Mouse (Mus musculus): ENCODE results near the gene Gnai3. TPM values are rescaled to one million over a fixed set of nuclear protein-coding genes. Genes with fewer than 3 reads are reported as not detected.

Gnai3 gene
- polyA plus RNA-seq, 1 experiment from 2014 or later, result 172 TPM

DNA sequence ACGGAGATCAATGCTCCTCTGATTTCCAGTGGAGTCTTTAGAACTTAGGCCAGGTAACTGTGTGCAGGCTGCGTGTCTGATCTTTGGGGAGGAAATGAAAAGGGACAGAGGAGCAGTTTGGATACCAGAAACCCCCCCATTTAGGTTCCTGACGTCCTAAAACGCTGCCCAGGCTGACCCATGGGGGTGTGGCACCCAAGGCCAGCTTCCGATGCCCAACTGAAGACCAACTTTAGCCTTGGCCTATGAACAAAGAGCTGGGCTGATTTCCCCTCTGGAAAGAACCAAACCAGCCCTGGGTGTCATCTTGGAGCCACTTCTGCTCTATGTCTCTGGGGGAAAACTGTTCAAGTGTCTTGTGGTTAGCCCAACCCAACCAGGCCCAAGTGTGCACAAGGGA is 18.1 kb upstream of the Gnai3 start:
- Histone ChIP-seq H3K36me3 (ENCODE audit: insufficient read depth) (no peaks in the 10 kb centered on the region), H3K9ac (no peak overlapping the region), H3K27me3 (ENCODE audit: insufficient read depth, low read length) (no peaks in the 10 kb centered on the region), H3K4me3 (ENCODE audit: low read depth, low read length) (no peak overlapping the region), H3K4me1 (ENCODE audit: insufficient read depth) (peaks cover under 1% of the 10 kb centered on the region; the same call in 1 of the 2 replicates), H3K9me3 (ENCODE audit: low read depth, low read length) (no peaks in the 10 kb centered on the region), H3K27ac (ENCODE audit: low read depth) (no peak overlapping the region), H3K4me2 (no peak overlapping the region)
- WGBS, result 65% methylated on average over 5 of the region's 5 CpGs
- ATAC-seq (ENCODE audit: insufficient read depth), result no peak
- no peak for TF ChIP-seq CTCF (IDR thresholded peaks at IDR 0.05; ENCODE audit: low read depth)
- DNase-seq, result no peak

DNA sequence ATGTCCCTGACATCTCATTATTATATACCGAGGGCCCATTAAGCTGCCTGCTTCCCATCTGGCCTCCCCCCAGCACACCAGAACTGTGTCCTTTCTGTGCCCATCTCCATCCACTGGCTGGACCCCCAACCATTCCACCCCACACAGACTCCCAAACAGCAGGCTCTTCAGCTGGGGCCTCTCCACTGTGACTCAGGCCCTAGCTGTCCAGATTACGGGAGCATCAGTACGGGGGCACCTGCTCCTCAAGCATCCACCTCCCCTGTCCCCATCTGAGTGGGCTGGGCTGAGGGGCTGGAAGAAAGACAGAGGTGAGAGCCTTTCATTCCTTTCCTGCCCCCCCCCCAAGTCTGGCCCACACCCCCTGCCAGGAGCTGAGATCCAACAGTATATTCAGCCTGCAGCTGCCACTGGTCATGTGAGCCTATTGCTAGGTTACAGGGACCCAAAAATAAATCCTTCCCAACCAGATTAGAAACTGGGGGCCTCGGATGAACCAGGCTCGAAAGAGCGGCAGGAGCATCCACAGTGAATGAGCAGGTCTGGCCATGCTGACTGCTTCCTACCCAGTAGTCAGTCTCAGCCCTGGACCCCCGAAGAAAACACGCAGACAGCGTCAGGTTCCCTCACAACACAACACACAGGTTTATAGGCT is 12.6 kb upstream of the Gnai3 start:
- Histone ChIP-seq H3K27ac (ENCODE audit: low read depth) (no peak overlapping the region), H3K36me3 (ENCODE audit: insufficient read depth) (no peaks in the 10 kb centered on the region), H3K4me3 (ENCODE audit: low read depth, low read length) (no peak overlapping the region), H3K4me1 (ENCODE audit: insufficient read depth) (no peaks in the 10 kb centered on the region), H3K4me2 (no peak overlapping the region), H3K27me3 (ENCODE audit: insufficient read depth, low read length) (no peaks in the 10 kb centered on the region), H3K9ac (no peak overlapping the region), H3K9me3 (ENCODE audit: low read depth, low read length) (no peaks in the 10 kb centered on the region)
- no peak for TF ChIP-seq CTCF (IDR thresholded peaks at IDR 0.05; ENCODE audit: low read depth)
- no peak for DNase-seq
- WGBS, result 64% methylated on average over 9 of the region's 9 CpGs
- no peak for ATAC-seq (ENCODE audit: insufficient read depth)

DNA sequence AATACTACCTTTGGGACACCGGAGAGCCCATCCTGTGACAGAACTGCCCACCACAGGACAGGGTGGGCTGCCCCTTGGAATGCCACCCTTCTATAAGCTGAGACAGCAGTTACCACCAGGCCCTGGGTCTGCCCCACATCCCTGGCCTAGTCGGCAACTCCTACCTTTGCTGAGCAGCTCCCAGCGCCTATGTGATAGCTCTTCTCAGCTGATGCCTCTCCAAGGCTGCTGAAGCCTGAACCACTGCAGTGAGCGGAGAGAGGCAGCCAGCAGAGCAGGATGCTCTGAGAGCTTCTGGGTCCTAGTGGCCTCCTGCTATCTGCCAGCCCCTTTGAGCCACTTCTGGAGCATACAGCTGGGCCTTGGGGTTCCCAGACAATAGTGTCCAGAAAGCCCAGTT is 8.7 kb upstream of the Gnai3 start, which contains the start of gene Gpr61:
TSS of gene Gpr61 (minus strand) at position 227 of the 400 bp plus-strand sequence.
- ATAC-seq (ENCODE audit: insufficient read depth), result no peak
- peak within 1 kb of the TSS; percentile 16; the same call in 1 of the 2 replicates for H3K9ac ChIP-seq
- WGBS, result 31% methylated on average over 4 of the region's 4 CpGs

DNA sequence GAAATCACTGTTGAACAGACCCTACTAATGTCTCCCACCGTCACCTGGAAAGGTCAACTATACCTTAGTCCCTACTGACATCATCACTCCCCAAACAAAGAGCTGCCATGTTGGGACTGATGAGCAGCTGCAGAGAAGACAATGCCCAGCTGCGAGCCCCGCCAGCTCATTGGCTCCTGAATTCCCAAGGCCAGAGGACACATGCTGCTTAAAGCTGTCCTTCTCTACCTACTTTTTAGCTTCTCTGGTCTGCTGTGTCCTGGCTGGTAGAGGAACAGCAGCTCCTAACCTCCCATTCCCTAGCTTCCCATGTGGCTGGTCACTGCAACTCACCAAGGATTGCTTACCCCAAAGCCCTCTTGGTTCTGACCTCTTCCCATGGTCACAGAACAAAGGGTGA is 6.3 kb upstream of the Gnai3 start:
- H3K36me3 ChIP-seq (ENCODE audit: insufficient read depth), result no peaks in the 10 kb centered on the region
- no peaks in the 10 kb centered on the region for H3K27me3 ChIP-seq (ENCODE audit: insufficient read depth, low read length)
- WGBS, result 88% methylated on average over 3 of the region's 3 CpGs
- no peak for DNase-seq
- no peak for TF ChIP-seq CTCF (IDR thresholded peaks at IDR 0.05; ENCODE audit: low read depth)
- no peak overlapping the region for H3K27ac ChIP-seq (ENCODE audit: low read depth)
- H3K4me2 ChIP-seq, result no peak overlapping the region
- H3K9me3 ChIP-seq (ENCODE audit: low read depth, low read length), result no peaks in the 10 kb centered on the region
- no peaks in the 10 kb centered on the region for H3K4me1 ChIP-seq (ENCODE audit: insufficient read depth)
- no peak for ATAC-seq (ENCODE audit: insufficient read depth)
- no peak overlapping the region for H3K9ac ChIP-seq
- H3K4me3 ChIP-seq (ENCODE audit: low read depth, low read length), result no peak overlapping the region

More for the DNA sequence above, 8.7 kb upstream of the Gnai3 start, which contains the start of gene Gpr61:
- no peak for TF ChIP-seq CTCF (IDR thresholded peaks at IDR 0.05; ENCODE audit: low read depth)
- no peaks in the 10 kb centered on the region for H3K27me3 ChIP-seq (ENCODE audit: insufficient read depth, low read length)
- no peaks in the 10 kb centered on the region for H3K36me3 ChIP-seq (ENCODE audit: insufficient read depth)
- H3K27ac ChIP-seq (ENCODE audit: low read depth), result no peak within 1 kb of the TSS
- no peak within 1 kb of the TSS for H3K4me2 ChIP-seq
- no peaks in the 10 kb centered on the region for H3K9me3 ChIP-seq (ENCODE audit: low read depth, low read length)
- DNase-seq, result no peak
- H3K4me1 ChIP-seq (ENCODE audit: insufficient read depth), result no peaks in the 10 kb centered on the region
- H3K4me3 ChIP-seq (ENCODE audit: low read depth, low read length), result no peak within 1 kb of the TSS

DNA sequence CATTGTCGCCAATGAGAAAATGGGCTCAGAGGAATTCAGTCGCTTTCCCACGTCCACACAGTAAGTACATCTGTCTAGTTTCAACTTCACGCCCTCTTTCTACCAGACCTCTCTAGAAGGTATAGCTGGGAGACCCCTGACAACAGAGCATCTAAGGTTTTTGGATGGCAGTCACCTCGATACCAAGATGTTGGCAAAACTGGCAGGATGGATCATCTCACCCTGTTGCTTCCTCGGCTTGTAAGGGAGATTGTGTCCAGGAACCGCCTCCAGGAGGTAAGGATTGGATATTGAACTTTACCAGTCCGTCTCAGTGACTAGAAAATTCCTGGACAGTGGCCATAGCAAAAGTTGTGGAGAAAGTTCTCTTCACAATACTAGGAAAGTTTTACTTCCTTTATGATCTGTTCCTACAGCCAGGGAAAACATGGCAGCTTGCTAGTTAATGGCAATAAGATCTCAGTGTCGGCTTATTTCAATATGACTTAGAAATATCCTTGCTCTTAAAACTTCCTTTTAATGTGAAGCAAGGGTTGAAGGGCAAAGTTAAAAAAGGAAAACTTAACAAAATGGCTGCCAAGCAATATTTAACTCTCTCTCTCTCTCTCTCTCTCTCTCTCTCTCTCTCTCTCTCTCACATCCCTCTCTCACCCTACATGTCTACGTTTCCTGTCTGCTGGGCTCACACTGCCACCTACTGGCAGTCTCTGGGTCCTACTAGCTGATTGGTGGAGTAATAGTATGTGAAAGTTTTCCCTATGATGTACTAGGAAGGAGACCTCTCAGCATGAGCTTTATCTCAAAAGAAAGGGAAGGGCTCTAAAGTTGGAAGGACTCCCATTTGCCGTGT is 1.7 kb upstream of the Gnai3 start:
- DNase-seq (peak; percentile 95), ATAC-seq (ENCODE audit: insufficient read depth) (peak; percentile 53; the same call in 1 of the 2 replicates)
- no peaks in the 10 kb centered on the region for H3K27me3 ChIP-seq (ENCODE audit: insufficient read depth, low read length)
- peaks cover 7% of the 10 kb centered on the region; the same call in 1 of the 2 replicates for H3K4me1 ChIP-seq (ENCODE audit: insufficient read depth)
- no peaks in the 10 kb centered on the region for H3K9me3 ChIP-seq (ENCODE audit: low read depth, low read length)
- peak overlapping the region; percentile 4; the same call in 1 of the 2 replicates for H3K4me2 ChIP-seq
- H3K27ac ChIP-seq (ENCODE audit: low read depth), result no peak overlapping the region; the same call in 1 of the 2 replicates
- H3K4me3 ChIP-seq (ENCODE audit: low read depth, low read length), result no peak overlapping the region
- no peaks in the 10 kb centered on the region for H3K36me3 ChIP-seq (ENCODE audit: insufficient read depth)
- peak; percentile 95 for TF ChIP-seq CTCF (IDR thresholded peaks at IDR 0.05; ENCODE audit: low read depth)
- H3K9ac ChIP-seq, result no peak overlapping the region
- WGBS, result 65% methylated on average over 11 of the region's 11 CpGs

DNA sequence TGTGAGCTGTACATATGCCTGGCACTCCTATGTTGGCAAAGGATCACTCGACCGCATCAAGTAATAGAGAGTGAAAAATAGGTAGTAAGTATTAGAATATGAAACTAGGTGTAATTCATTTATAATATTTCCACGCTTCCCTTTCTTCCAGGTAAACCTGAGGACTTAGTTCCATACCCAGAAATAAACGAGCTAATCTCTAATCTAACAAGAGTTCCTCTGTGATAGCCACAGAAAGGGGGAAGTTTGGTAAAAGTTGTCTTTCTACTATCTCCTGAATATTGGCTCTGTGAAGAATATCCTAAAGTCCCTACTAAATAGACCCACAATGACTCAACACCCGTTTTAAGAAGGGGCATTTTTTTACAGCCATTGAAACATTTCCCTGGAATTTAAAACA is 725 bp upstream of the Gnai3 start:
- H3K9me3 ChIP-seq (ENCODE audit: low read depth, low read length), result no peaks in the 10 kb centered on the region
- H3K4me2 ChIP-seq, result peak overlapping the region; percentile 90
- 54% methylated on average over 5 of the region's 5 CpGs for WGBS
- ATAC-seq (ENCODE audit: insufficient read depth) (no peak), DNase-seq (no peak)
- H3K4me3 ChIP-seq (ENCODE audit: low read depth, low read length), result peak overlapping the region; percentile 99
- H3K36me3 ChIP-seq (ENCODE audit: insufficient read depth), result no peaks in the 10 kb centered on the region
- TF ChIP-seq CTCF (IDR thresholded peaks at IDR 0.05; ENCODE audit: low read depth), result no peak
- H3K27ac ChIP-seq (ENCODE audit: low read depth), result no peak overlapping the region; the same call in 1 of the 2 replicates
- H3K9ac ChIP-seq, result peak overlapping the region; percentile 93
- peaks cover 7% of the 10 kb centered on the region; the same call in 1 of the 2 replicates for H3K4me1 ChIP-seq (ENCODE audit: insufficient read depth)
- H3K27me3 ChIP-seq (ENCODE audit: insufficient read depth, low read length), result no peaks in the 10 kb centered on the region

DNA sequence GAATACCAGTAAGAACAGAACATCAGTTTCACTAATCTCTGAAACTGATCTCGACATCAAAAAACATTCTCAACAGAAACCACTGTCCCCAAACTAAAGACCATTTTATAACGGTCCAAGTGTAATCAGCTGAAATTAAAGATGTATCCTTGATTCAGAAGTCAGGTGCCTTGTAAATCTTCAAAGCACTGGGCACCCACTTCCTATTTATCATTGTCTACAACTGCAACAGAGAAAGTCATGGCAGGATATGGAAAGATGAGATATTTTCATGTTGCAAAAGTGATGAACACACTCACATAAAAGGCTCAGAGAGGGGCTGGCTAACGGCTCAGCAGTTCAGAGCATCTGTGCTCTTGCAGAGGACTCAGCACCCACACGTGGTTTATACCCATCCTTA is 5.2 kb downstream of the Gnai3 start:
- ATAC-seq (ENCODE audit: insufficient read depth), result no peak
- no peak overlapping the region for H3K4me3 ChIP-seq (ENCODE audit: low read depth, low read length)
- H3K27ac ChIP-seq (ENCODE audit: low read depth), result no peak overlapping the region
- no peaks in the 10 kb centered on the region for H3K27me3 ChIP-seq (ENCODE audit: insufficient read depth, low read length)
- no peak overlapping the region for H3K4me2 ChIP-seq
- peaks cover 7% of the 10 kb centered on the region; the same call in 1 of the 2 replicates for H3K4me1 ChIP-seq (ENCODE audit: insufficient read depth)
- H3K9ac ChIP-seq, result no peak overlapping the region
- no peak for DNase-seq
- no peak for TF ChIP-seq CTCF (IDR thresholded peaks at IDR 0.05; ENCODE audit: low read depth)
- H3K9me3 ChIP-seq (ENCODE audit: low read depth, low read length), result no peaks in the 10 kb centered on the region
- 79% methylated on average over 4 of the region's 4 CpGs for WGBS
- peaks cover 10% of the 10 kb centered on the region; the same call in 1 of the 2 replicates for H3K36me3 ChIP-seq (ENCODE audit: insufficient read depth)

Data from lung, embryonic 14.5 days (tissue).